Mouse (Mus musculus) ovary, adult 2 months (tissue): ENCODE data around the gene Znfx1. TPM values are rescaled to one million over a fixed set of nuclear protein-coding genes. Genes with fewer than 3 reads are reported as not detected.

Source experiments
- polyA plus RNA-seq: library from polyadenylated mRNA; depleted of rRNA; stranded (reverse); fragments of >200 nt; gene quantifications from 2 replicates; pipeline ENCODE4 v1.2.3, GENCODE M21; 2012; rRNA removed

Znfx1 gene
- 41.1 and 45.1 TPM in 2 replicates for polyA plus RNA-seq

DNA sequence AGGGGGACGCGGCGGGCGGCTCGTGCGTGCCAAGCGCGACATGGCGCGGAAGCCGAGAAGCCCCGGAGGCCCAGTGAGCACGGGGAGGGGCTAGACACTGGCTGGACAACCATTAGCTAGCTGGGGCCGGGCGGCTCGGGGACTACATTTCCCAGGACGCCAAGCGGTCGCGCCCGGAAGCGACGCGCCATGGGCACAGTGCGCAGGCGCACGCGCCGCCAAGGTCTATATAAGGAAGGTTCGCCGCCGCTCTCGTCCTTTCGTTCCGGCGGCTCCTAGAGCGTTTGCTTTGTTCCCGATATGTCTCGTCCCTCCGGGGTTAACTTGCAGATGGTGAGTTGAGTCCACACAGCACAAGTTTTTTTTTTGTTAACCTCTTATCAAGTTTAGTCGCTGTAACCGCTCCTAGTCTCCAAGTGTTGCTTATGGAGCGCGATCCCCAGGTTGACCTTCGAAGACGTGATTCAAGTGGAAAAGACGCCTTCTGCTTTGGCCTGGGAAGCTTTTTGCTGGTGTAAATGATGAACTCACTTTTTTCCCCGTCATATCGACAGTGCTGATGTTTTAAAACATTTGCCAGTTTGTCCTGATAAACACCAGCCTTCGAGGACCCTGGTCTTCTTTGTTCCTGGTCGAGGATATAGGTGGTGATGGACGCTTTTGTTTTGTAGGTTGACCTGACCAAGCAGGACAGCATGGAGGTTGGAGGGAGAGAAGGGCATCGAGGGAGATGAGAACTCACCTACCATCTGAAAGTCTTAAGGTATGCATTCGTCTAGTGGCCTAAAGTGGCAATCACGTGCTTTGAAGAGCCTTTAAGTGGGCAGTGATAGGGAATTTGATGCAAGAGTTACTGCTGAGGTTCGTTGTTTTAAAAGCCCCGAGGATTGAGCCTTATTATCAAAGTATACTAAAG lies at the start of gene Znfx1:
Gene Znfx1 (minus strand): TSS at position 51 of the 916 bp plus-strand sequence.

DNA sequence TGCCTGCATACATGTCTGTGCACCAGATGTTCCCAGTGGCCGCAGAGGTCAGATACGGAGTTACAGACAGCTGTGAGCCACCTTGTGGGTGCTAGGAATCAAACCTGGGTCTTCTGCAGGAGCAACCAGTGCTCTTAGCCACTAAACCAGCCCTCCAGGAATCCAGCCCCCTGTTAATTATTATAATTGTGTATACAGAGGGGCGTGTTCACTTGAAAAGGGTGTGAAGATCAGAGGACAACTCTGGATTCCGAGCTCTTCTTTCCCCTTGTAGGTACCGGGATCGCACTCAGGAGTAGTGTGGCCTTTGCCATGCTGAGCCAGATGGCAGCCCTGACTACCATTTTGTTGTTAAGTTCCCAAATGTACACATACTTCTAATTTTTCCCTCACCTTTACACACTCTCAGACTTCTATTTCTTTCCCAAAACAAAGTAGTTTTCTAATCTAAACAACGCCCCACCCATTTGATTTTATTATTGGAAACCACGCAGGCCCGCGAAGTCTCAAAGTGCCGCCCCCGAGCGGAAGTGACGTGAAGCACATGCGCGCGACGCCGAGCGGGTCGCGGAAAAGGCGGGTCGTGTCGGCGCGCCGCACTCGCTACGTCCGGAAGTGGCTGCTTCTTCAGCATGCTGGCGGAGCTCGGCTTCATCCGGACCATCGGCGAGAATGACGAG lies 48.0 kb downstream of the Znfx1 start, which contains the start of gene Ddx27:
Gene Ddx27 (plus strand): TSS at position 492 of the 680 bp plus-strand sequence.

DNA sequence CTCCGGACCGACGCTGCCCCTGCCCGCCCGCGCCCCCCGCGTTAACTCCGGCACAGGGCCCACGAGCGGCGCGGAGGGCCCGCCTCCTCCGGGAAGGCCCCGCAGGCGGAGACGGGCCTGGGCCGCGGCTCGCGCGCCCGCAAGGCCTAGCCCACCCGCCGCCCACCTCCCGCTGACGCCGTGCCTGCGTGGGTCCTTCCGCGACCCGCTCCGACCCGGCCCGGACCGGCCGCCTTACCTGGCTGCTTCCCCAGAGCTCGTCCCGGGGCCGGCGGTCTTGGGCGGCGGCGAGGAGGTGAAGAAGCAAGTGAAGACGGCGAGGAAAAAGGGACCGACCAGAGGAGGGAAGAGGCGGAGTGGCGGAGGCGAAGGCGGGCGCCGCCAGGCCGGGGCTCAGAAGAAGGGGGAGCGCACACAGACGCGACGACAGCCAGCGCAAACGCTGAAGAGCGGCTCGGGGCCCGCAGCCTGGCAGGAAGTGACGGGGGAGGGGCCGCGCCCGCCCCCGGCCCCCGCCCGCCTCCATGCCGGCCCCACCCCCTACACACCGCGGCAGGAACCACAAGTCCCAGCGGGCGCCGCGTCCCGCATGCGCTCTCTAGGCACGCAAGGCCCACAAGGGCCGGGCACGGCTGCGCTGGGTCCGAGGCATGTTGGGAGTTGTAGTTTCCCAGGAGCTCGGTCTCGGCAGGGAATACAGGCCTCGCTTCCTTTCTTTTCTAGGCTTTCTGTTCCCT lies 66.9 kb downstream of the Znfx1 start, which contains the start of gene Stau1:
Gene Stau1 (minus strand): TSS at position 504 of the 737 bp plus-strand sequence.

Other genes with a start within 250 kb of the Znfx1 start
- 12.8 and 14.9 TPM in 2 replicates for gene Cse1l, start 157.0 kb downstream of the Znfx1 start, polyA plus RNA-seq
- 22.6 and 30.9 TPM in 2 replicates for gene Stau1, start 66.7 kb downstream of the Znfx1 start, polyA plus RNA-seq
- gene Ddx27, start 47.8 kb downstream of the Znfx1 start, polyA plus RNA-seq: 31.7 and 33.8 TPM in 2 replicates
- gene Kcnb1, start 127.1 kb upstream of the Znfx1 start, polyA plus RNA-seq: 8.5 and 8.6 TPM in 2 replicates
- 135 and 147 TPM in 2 replicates for gene Ptgis, start 177.6 kb upstream of the Znfx1 start, polyA plus RNA-seq